8 mouse cellular contexts compared by ENCODE assay signal in the genomic region with DNA sequence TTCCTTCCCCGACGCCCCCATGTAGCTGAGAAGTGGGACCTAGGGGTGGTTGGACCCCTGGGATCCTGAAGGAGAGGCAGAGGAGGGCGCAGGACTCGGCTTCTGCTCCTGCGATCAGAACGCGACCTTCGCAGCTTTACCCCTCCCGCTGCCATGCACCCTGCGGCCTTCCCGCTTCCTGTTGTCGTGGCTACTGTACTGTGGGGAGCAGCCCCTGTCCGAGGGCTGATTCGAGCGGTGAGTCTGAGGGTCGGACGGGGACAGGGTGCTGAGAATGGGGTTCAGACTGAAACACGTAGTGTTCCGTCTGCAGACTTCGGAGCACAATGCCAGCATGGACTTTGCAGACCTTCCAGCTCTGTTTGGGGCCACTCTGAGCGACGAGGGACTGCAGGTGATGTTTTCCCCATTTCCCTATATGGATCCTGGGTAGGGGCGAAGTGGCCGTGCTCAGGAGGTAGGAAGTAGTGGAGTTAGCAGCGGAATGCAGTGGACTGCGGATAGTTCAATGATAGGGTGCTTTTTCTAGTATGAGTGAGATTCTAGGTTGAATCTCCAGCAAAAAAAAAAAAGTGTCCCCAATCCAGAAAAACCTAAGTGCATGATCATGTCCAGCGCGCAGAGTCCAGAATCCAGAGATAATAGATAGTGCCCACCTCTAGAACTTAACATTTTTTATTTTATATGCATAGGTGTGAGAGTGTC. TPM values are rescaled to one million over a fixed set of nuclear protein-coding genes. Genes with fewer than 3 reads are reported as not detected.
A peak's percentile ranks its signal among the peaks of the same experiment; 100 is the strongest.
DNase-seq lines count a peak whose midpoint lies in the region; ATAC-seq and TF ChIP-seq lines count a peak whose summit lies in the region.

No protein-coding gene starts in this region.

- H3K4me3 ChIP-seq in heart, embryonic 10.5 days, result peak overlapping the region; percentile 70
- peak overlapping the region; percentile 54 to 83 for H3K4me3 ChIP-seq in MEL (ENCODE audit: control insufficient read depth in 1 of 2, insufficient read depth in 1 of 2, low read depth in 2 of 2, low read length in 2 of 2)
- peak overlapping the region; percentile 78 for H3K4me3 ChIP-seq in forebrain, embryonic 12.5 days (replicated peaks)
- peak overlapping the region; percentile 74 for H3K4me3 ChIP-seq in stomach, postnatal 0 days (ENCODE audit: low read depth, low read length)

- TF ChIP-seq POLR2A in MEL (IDR thresholded peaks at IDR 0.05; ENCODE audit: control insufficient read depth in 1 of 2, insufficient read depth in 1 of 2, low read depth in 1 of 2, low read length in 2 of 2, poor library complexity in 1 of 2), result peak; percentile 25 to 49; a peak in 2 of 4 replicates

- H3K9ac ChIP-seq in MEL (ENCODE audit: control insufficient read depth, low read depth, low read length, poor library complexity, severe bottlenecking), result peak overlapping the region; percentile 92
- peak overlapping the region; percentile 87 for H3K9ac ChIP-seq in forebrain, embryonic 12.5 days
- H3K9ac ChIP-seq in stomach, postnatal 0 days (ENCODE audit: low read length), result peak overlapping the region; percentile 86

- H3K9me3 ChIP-seq in heart, embryonic 10.5 days, result no peaks in the 10 kb centered on the region
- no peaks in the 10 kb centered on the region for H3K9me3 ChIP-seq in MEL (replicated peaks; ENCODE audit: insufficient read depth, low read length)
- no peaks in the 10 kb centered on the region for H3K9me3 ChIP-seq in forebrain, embryonic 12.5 days
- H3K9me3 ChIP-seq in stomach, postnatal 0 days (ENCODE audit: control insufficient read depth, low read length), result no peaks in the 10 kb centered on the region

- peaks cover 66% of the 10 kb centered on the region for H3K79me2 ChIP-seq in MEL (ENCODE audit: control insufficient read depth, insufficient read depth, low read length, poor library complexity)

- H3K4me2 ChIP-seq in forebrain, embryonic 12.5 days, result peak overlapping the region; percentile 100
- peak overlapping the region; percentile 92 for H3K4me2 ChIP-seq in stomach, postnatal 0 days (replicated peaks; ENCODE audit: low read depth)

- WGBS in heart, embryonic 10.5 days, result 3% methylated on average over 28 of the region's 28 CpGs
- 4% methylated on average over 28 of the region's 28 CpGs for WGBS in forebrain, embryonic 12.5 days
- WGBS in stomach, postnatal 0 days, result 3% methylated on average over 28 of the region's 28 CpGs

- DNase-seq in heart, embryonic 10.5 days (ENCODE audit: low spot score), result peak; percentile 79
- no peak for DNase-seq in heart, postnatal 25 days (ENCODE audit: low spot score)
- peak; percentile 71 for DNase-seq in MEL (ENCODE audit: low read depth, low spot score)
- peak; percentile 48 for DNase-seq in kidney, adult 9 months
- DNase-seq in lung, postnatal 4 days, result peak; percentile 57 to 59
- peak; percentile 49 for DNase-seq in stomach, postnatal 0 days (ENCODE audit: low spot score)

- peaks cover 73% of the 10 kb centered on the region for H3K36me3 ChIP-seq in heart, embryonic 10.5 days
- peaks cover 15 to 53% of the 10 kb centered on the region in 2 experiments for H3K36me3 ChIP-seq in MEL (ENCODE audit: control insufficient read depth in 1 of 2, insufficient read depth in 2 of 2, low read length in 2 of 2)
- peaks cover 67% of the 10 kb centered on the region for H3K36me3 ChIP-seq in forebrain, embryonic 12.5 days (replicated peaks)
- peaks cover 23% of the 10 kb centered on the region for H3K36me3 ChIP-seq in stomach, postnatal 0 days (ENCODE audit: control insufficient read depth, insufficient read depth, low read length)

- ATAC-seq in forebrain, embryonic 12.5 days (ENCODE audit: low FRiP score), result peak; percentile 14; the same call in 1 of the 2 replicates
- ATAC-seq in stomach, postnatal 0 days (ENCODE audit: low FRiP score, low TSS enrichment), result no peak; the same call in 1 of the 2 replicates
- ATAC-seq in activated CD4-positive, CD25-positive, alpha-beta regulatory T cell, adult 4 months, result no peak

- H3K4me1 ChIP-seq in heart, embryonic 10.5 days, result peaks cover 53% of the 10 kb centered on the region
- peaks cover 12 to 50% of the 10 kb centered on the region in 2 experiments for H3K4me1 ChIP-seq in MEL (ENCODE audit: control insufficient read depth in 1 of 2, insufficient read depth in 2 of 2, low read length in 2 of 2)
- H3K4me1 ChIP-seq in forebrain, embryonic 12.5 days, result peaks cover 54% of the 10 kb centered on the region
- H3K4me1 ChIP-seq in stomach, postnatal 0 days (replicated peaks; ENCODE audit: control insufficient read depth, insufficient read depth), result peaks cover 3% of the 10 kb centered on the region

- intact Hi-C loops in heart, postnatal 25 days (cut with DNase I), result loop anchor here (2.0 kb wide), 1 partner anchor 55 kb away; no protein-coding TSS in a partner anchor

- TF ChIP-seq CTCF in MEL (IDR thresholded peaks at IDR 0.05 in 2 of 3, conservative IDR thresholded peaks at IDR 0.05 in 1 of 3; ENCODE audit: control insufficient read depth in 1 of 3, insufficient read depth in 1 of 3, low read depth in 2 of 3, low read length in 3 of 3, poor library complexity in 1 of 3, severe bottlenecking in 1 of 3), result no peak
- TF ChIP-seq CTCF in stomach, postnatal 0 days (IDR thresholded peaks at IDR 0.05; ENCODE audit: low read depth), result no peak

- no peak for TF ChIP-seq RAD21 in MEL (IDR thresholded peaks at IDR 0.05; ENCODE audit: low read depth, low read length)

- H3K27ac ChIP-seq in heart, embryonic 10.5 days, result peak overlapping the region; percentile 97
- peak overlapping the region; percentile 95 for H3K27ac ChIP-seq in MEL (ENCODE audit: control insufficient read depth, low read depth, low read length)
- peak overlapping the region; percentile 93 for H3K27ac ChIP-seq in forebrain, embryonic 12.5 days
- peak overlapping the region; percentile 97 for H3K27ac ChIP-seq in stomach, postnatal 0 days (replicated peaks)

- no peaks in the 10 kb centered on the region for H3K27me3 ChIP-seq in heart, embryonic 10.5 days (ENCODE audit: insufficient read depth, poor library complexity, severe bottlenecking)
- no peaks in the 10 kb centered on the region for H3K27me3 ChIP-seq in MEL (ENCODE audit: control insufficient read depth in 1 of 2, insufficient read depth in 2 of 2, low read length in 2 of 2)
- H3K27me3 ChIP-seq in forebrain, embryonic 12.5 days, result no peaks in the 10 kb centered on the region
- H3K27me3 ChIP-seq in stomach, postnatal 0 days (ENCODE audit: control insufficient read depth, insufficient read depth, low read length), result no peaks in the 10 kb centered on the region

- no peak for TF ChIP-seq EP300 in MEL (IDR thresholded peaks at IDR 0.05; ENCODE audit: low read depth in 1 of 2, low read length in 2 of 2)
- TF ChIP-seq EP300 in stomach, postnatal 0 days (optimal IDR thresholded peaks at IDR 0.05), result no peak

RNA-seq across cellular contexts. Expression of gene Slc25a11, which starts 0.6 kb away (rescaled TPM):
- 207 and 246 TPM in 2 replicates for polyA plus RNA-seq in heart, embryonic 10.5 days (2016; fragmentation: Nextera tagmentation; extraction: Ambion mirVana)
- 100 to 1,000 TPM; 550 to 562 TPM for total RNA-seq in heart, postnatal 25 days (2021)
- total RNA-seq in MEL (2012; rRNA removed), result 96.3 and 104 TPM in 2 replicates
- 100 to 1,000 TPM; 114 to 145 TPM for polyA plus RNA-seq in MEL (2012; ENCODE audit: insufficient read depth in 1 of 2, insufficient read length in 2 of 2, low read depth in 1 of 2, low replicate concordance in 2 of 2, missing spikeins in 1 of 2)
- 139 and 141 TPM in 2 replicates for polyA plus RNA-seq in forebrain, embryonic 12.5 days (2016; fragmentation: Nextera tagmentation; extraction: Ambion mirVana)
- polyA plus RNA-seq in stomach, postnatal 0 days (2015; fragmentation: Nextera tagmentation; extraction: Ambion mirVana), result 120 and 121 TPM in 2 replicates
- polyA plus RNA-seq in activated CD4-positive, CD25-positive, alpha-beta regulatory T cell, adult 4 months (2017; shearing (Covaris generic)), result 100 to 1,000 TPM in 1 of 2 experiments, 10 to 100 TPM in 1; 80.4 to 124 TPM

RNA-seq across cellular contexts. Expression of gene Rnf167, which starts 0.8 kb away (rescaled TPM):
- polyA plus RNA-seq in heart, embryonic 10.5 days (2016; fragmentation: Nextera tagmentation; extraction: Ambion mirVana), result 68.3 and 74.4 TPM in 2 replicates
- 10 to 100 TPM; 48.0 to 54.0 TPM for total RNA-seq in heart, postnatal 25 days (2021)
- total RNA-seq in MEL (2012; rRNA removed), result 30.4 and 31.4 TPM in 2 replicates
- polyA plus RNA-seq in MEL (2012; ENCODE audit: insufficient read depth in 1 of 2, insufficient read length in 2 of 2, low read depth in 1 of 2, low replicate concordance in 2 of 2, missing spikeins in 1 of 2), result 10 to 100 TPM in 1 of 2 experiments, not detected in 1; 44.4 TPM
- polyA plus RNA-seq in forebrain, embryonic 12.5 days (2016; fragmentation: Nextera tagmentation; extraction: Ambion mirVana), result 85.1 and 96.1 TPM in 2 replicates
- 62.8 and 70.5 TPM in 2 replicates for polyA plus RNA-seq in stomach, postnatal 0 days (2015; fragmentation: Nextera tagmentation; extraction: Ambion mirVana)
- polyA plus RNA-seq in activated CD4-positive, CD25-positive, alpha-beta regulatory T cell, adult 4 months (2017; shearing (Covaris generic)), result 100 to 1,000 TPM; 281 to 288 TPM

RNA-seq across cellular contexts. Expression of gene Pfn1, which starts 6.6 kb away (rescaled TPM):
- polyA plus RNA-seq in heart, embryonic 10.5 days (2016; fragmentation: Nextera tagmentation; extraction: Ambion mirVana), result 2,022 and 2,208 TPM in 2 replicates
- 100 to 1,000 TPM; 290 to 310 TPM for total RNA-seq in heart, postnatal 25 days (2021)
- 1,332 and 1,356 TPM in 2 replicates for total RNA-seq in MEL (2012; rRNA removed)
- 1,000 to 10,000 TPM; 2,392 to 5,980 TPM for polyA plus RNA-seq in MEL (2012; ENCODE audit: insufficient read depth in 1 of 2, insufficient read length in 2 of 2, low read depth in 1 of 2, low replicate concordance in 2 of 2, missing spikeins in 1 of 2)
- 1,070 and 1,131 TPM in 2 replicates for polyA plus RNA-seq in forebrain, embryonic 12.5 days (2016; fragmentation: Nextera tagmentation; extraction: Ambion mirVana)
- polyA plus RNA-seq in stomach, postnatal 0 days (2015; fragmentation: Nextera tagmentation; extraction: Ambion mirVana), result 1,446 and 1,550 TPM in 2 replicates
- polyA plus RNA-seq in activated CD4-positive, CD25-positive, alpha-beta regulatory T cell, adult 4 months (2017; shearing (Covaris generic)), result 1,000 to 10,000 TPM; 3,856 to 4,120 TPM

RNA-seq across cellular contexts. Expression of gene Gp1ba, which starts 8.9 kb away (rescaled TPM):
- 1.6 and 1.9 TPM in 2 replicates for polyA plus RNA-seq in heart, embryonic 10.5 days (2016; fragmentation: Nextera tagmentation; extraction: Ambion mirVana)
- total RNA-seq in heart, postnatal 25 days (2021), result under 1 TPM; 0.36 to 0.42 TPM
- total RNA-seq in MEL (2012; rRNA removed), result 0.98 and 1.6 TPM in 2 replicates
- 1 to 10 TPM in 1 of 2 experiments, not detected in 1; 5.0 TPM for polyA plus RNA-seq in MEL (2012; ENCODE audit: insufficient read depth in 1 of 2, insufficient read length in 2 of 2, low read depth in 1 of 2, low replicate concordance in 2 of 2, missing spikeins in 1 of 2)
- 0.23 and 0.33 TPM in 2 replicates for polyA plus RNA-seq in forebrain, embryonic 12.5 days (2016; fragmentation: Nextera tagmentation; extraction: Ambion mirVana)
- 0.06 and 0.07 TPM in 2 replicates for polyA plus RNA-seq in stomach, postnatal 0 days (2015; fragmentation: Nextera tagmentation; extraction: Ambion mirVana)
- under 1 TPM; 0.17 to 0.52 TPM for polyA plus RNA-seq in activated CD4-positive, CD25-positive, alpha-beta regulatory T cell, adult 4 months (2017; shearing (Covaris generic))

RNA-seq across cellular contexts. Expression of gene Eno3, which starts 9.1 kb away (rescaled TPM):
- 188 and 256 TPM in 2 replicates for polyA plus RNA-seq in heart, embryonic 10.5 days (2016; fragmentation: Nextera tagmentation; extraction: Ambion mirVana)
- 1,000 to 10,000 TPM; 2,028 to 2,111 TPM for total RNA-seq in heart, postnatal 25 days (2021)
- 12.9 and 14.2 TPM in 2 replicates for total RNA-seq in MEL (2012; rRNA removed)
- 10 to 100 TPM in 1 of 2 experiments, not detected in 1; 16.8 TPM for polyA plus RNA-seq in MEL (2012; ENCODE audit: insufficient read depth in 1 of 2, insufficient read length in 2 of 2, low read depth in 1 of 2, low replicate concordance in 2 of 2, missing spikeins in 1 of 2)
- 9.0 and 9.7 TPM in 2 replicates for polyA plus RNA-seq in forebrain, embryonic 12.5 days (2016; fragmentation: Nextera tagmentation; extraction: Ambion mirVana)
- polyA plus RNA-seq in stomach, postnatal 0 days (2015; fragmentation: Nextera tagmentation; extraction: Ambion mirVana), result 9.6 and 10.8 TPM in 2 replicates
- polyA plus RNA-seq in activated CD4-positive, CD25-positive, alpha-beta regulatory T cell, adult 4 months (2017; shearing (Covaris generic)), result 10 to 100 TPM; 20.9 to 21.4 TPM
